Mouse (Mus musculus): ENCODE measurements around the gene Prss22.

GRCm38 (mm10) chr17:24035087-24035486 lies 37.2 kb upstream of the Prss22 start:
- TF ChIP-seq CTCF (IDR thresholded peaks at IDR 0.05; ENCODE audit: extremely low read depth, insufficient read depth, insufficient read length, insufficient replicate concordance) (no peak), POLR2A (IDR thresholded peaks at IDR 0.05; ENCODE audit: low read depth, low read length) (no peak)

Measured in spleen, adult 2 months (tissue).